Mouse (Mus musculus): ENCODE results near the gene Ghsr. TPM values are rescaled to one million over a fixed set of nuclear protein-coding genes. Genes with fewer than 3 reads are reported as not detected.

The Ghsr gene
- polyA plus RNA-seq (2012; rRNA removed; ENCODE audit: low replicate concordance), result not detected in 2 replicates

GRCm38 (mm10) chr3:27371276-27371621 lies at the start of gene Ghsr:
TSS of gene Ghsr (plus strand) at chr3:27371351.

Other genes starting within 250 kb of the Ghsr start
- gene Ect2, start 217.5 kb upstream of the Ghsr start, polyA plus RNA-seq (2012; rRNA removed; ENCODE audit: low replicate concordance), result 0.94 and 1.3 TPM in 2 replicates
- 9.1 and 11.9 TPM in 2 replicates for gene Nceh1, start 188.4 kb upstream of the Ghsr start, polyA plus RNA-seq (2012; rRNA removed; ENCODE audit: low replicate concordance)
- 4.0 and 4.5 TPM in 2 replicates for gene Tnfsf10, start 54.3 kb upstream of the Ghsr start, polyA plus RNA-seq (2012; rRNA removed; ENCODE audit: low replicate concordance)